Mouse (Mus musculus) CH12.LX (cell line): ENCODE measurements at regions not wholly inside any gene's neighbourhood (a gene's known extent, or its start where the extent isn't known, plus 50 kb on each side); places are given as distances from the start of the nearest gene placed in this dataset.

Experiments
- DNase-seq: peaks from one replicate; pipeline ENCODE4 v3.0.0-alpha.2; 2013; ENCODE audit errors: extremely low read depth
- H3K27ac ChIP-seq: 2 replicates; pipeline ENCODE4 v1.5.1; 2012; ENCODE audit warnings: low read depth, mild to moderate bottlenecking, control low read depth, moderate library complexity; ENCODE audit not compliant: insufficient read depth
- H3K27me3 ChIP-seq: replicated peaks from 2 replicates; pipeline ENCODE3; 2012; ENCODE audit warnings: inconsistent platforms
- H3K36me3 ChIP-seq, 2 experiments: replicated peaks in 1 of 2; 2 replicates each; pipeline versions ENCODE3 to v1.6.1; 2012; ENCODE audit warnings: inconsistent platforms in 1 of 2, low read length in 1 of 2, mild to moderate bottlenecking in 1 of 2, mixed read lengths in 1 of 2, moderate library complexity in 1 of 2; ENCODE audit not compliant: control insufficient read depth in 1 of 2, insufficient read depth in 1 of 2
- H3K4me1 ChIP-seq, 2 experiments: 2 replicates each; pipeline ENCODE4 v1.6.1; 2012; ENCODE audit warnings: inconsistent platforms in 1 of 2, moderate library complexity in 1 of 2; ENCODE audit not compliant: insufficient read depth in 2 of 2, control insufficient read depth in 1 of 2
- H3K4me2 ChIP-seq: 2 replicates; pipeline ENCODE4 v1.6.1; 2012; ENCODE audit warnings: low read depth, mild to moderate bottlenecking, control low read depth; ENCODE audit not compliant: poor library complexity, insufficient read depth, severe bottlenecking
- H3K4me3 ChIP-seq, 3 experiments: fragments of 150-350 bp in 1 of 3; sonication (generic) in 1 of 3; replicated peaks in 1 of 3; 2 replicates each; pipeline versions ENCODE3 to v1.5.1; 2011 to 2012; ENCODE audit warnings: low read depth in 2 of 3, low read length in 2 of 3, mild to moderate bottlenecking in 2 of 3, moderate library complexity in 2 of 3, control low read depth in 1 of 3, improper control_type of control experiment in 1 of 3, inconsistent platforms in 1 of 3, mixed read lengths in 1 of 3; ENCODE audit not compliant: poor library complexity in 1 of 3
- H3K79me2 ChIP-seq: replicated peaks from 2 replicates; pipeline ENCODE4 v1.6.1; 2012; ENCODE audit warnings: mild to moderate bottlenecking, moderate library complexity; ENCODE audit not compliant: control insufficient read depth, poor library complexity, insufficient read depth, severe bottlenecking; ENCODE audit errors: extremely low read depth
- H3K9ac ChIP-seq: 2 replicates; pipeline ENCODE4 v1.6.1; 2012; ENCODE audit warnings: low read depth, mild to moderate bottlenecking, control low read depth, moderate library complexity; ENCODE audit not compliant: insufficient read depth
- H3K9me3 ChIP-seq: replicated peaks from 2 replicates; pipeline ENCODE3; 2012; ENCODE audit warnings: low read length, inconsistent platforms, mixed read lengths
- CHD1 ChIP-seq: IDR thresholded peaks from 2 replicates; pipeline ENCODE4 v1.6.1; 2012; ENCODE audit warnings: low read depth, low read length, improper control_type of control experiment, inconsistent platforms
- CHD2 ChIP-seq: IDR thresholded peaks from 2 replicates; pipeline ENCODE4 v1.6.1; 2011; ENCODE audit warnings: low read length, improper control_type of control experiment
- CTCF ChIP-seq, 2 experiments: IDR thresholded peaks in 1 of 2; conservative IDR thresholded peaks in 1 of 2; 2 replicates each; pipeline ENCODE4 v1.5.1; 2011 to 2012; ENCODE audit warnings: low read depth in 2 of 2, low read length in 2 of 2, improper control_type of control experiment in 1 of 2, inconsistent platforms in 1 of 2, mild to moderate bottlenecking in 1 of 2, moderate library complexity in 1 of 2
- ELF1 ChIP-seq: IDR thresholded peaks from 2 replicates; pipeline ENCODE4 v1.6.1; 2014; ENCODE audit warnings: low read depth, mild to moderate bottlenecking, inconsistent platforms, low read length, improper control_type of control experiment
- EP300 ChIP-seq: IDR thresholded peaks from 2 replicates; pipeline ENCODE4 v1.6.1; 2011; ENCODE audit warnings: low read length, improper control_type of control experiment
- ETS1 ChIP-seq: conservative IDR thresholded peaks from 2 replicates; pipeline ENCODE4 v1.6.1; 2012; ENCODE audit warnings: low read depth, mild to moderate bottlenecking, inconsistent platforms, low read length, improper control_type of control experiment, moderate library complexity
- HCFC1 ChIP-seq: IDR thresholded peaks from 2 replicates; pipeline ENCODE4 v1.6.1; 2012; ENCODE audit warnings: low read depth, mild to moderate bottlenecking, inconsistent platforms, low read length, improper control_type of control experiment
- JUN ChIP-seq: IDR thresholded peaks from 2 replicates; pipeline ENCODE4 v1.6.1; 2011; ENCODE audit warnings: low read depth, mild to moderate bottlenecking, low read length, improper control_type of control experiment, moderate library complexity; ENCODE audit not compliant: insufficient read depth
- JUND ChIP-seq: conservative IDR thresholded peaks from 2 replicates; pipeline ENCODE4 v1.6.1; 2011; ENCODE audit warnings: low read depth, low read length, improper control_type of control experiment
- KAT2A ChIP-seq: IDR thresholded peaks from 2 replicates; pipeline ENCODE4 v1.6.1; 2012; ENCODE audit warnings: low read length, improper control_type of control experiment, inconsistent platforms; ENCODE audit not compliant: insufficient replicate concordance
- MEF2A ChIP-seq: IDR thresholded peaks from 2 replicates; pipeline ENCODE4 v1.6.1; 2014; ENCODE audit warnings: low read depth, mild to moderate bottlenecking, inconsistent platforms, low read length, improper control_type of control experiment, borderline replicate concordance
- MXI1 ChIP-seq: IDR thresholded peaks from 2 replicates; pipeline ENCODE4 v1.6.1; 2011; ENCODE audit warnings: mild to moderate bottlenecking, low read depth, low read length, improper control_type of control experiment
- NRF1 ChIP-seq: IDR thresholded peaks from 2 replicates; pipeline ENCODE4 v1.6.1; 2014; ENCODE audit warnings: low read depth, mild to moderate bottlenecking, inconsistent platforms, low read length, improper control_type of control experiment, moderate library complexity
- PAX5 ChIP-seq: IDR thresholded peaks from 2 replicates; pipeline ENCODE4 v1.6.1; 2012; ENCODE audit warnings: low read length, inconsistent platforms, mixed read lengths
- POLR2A ChIP-seq: IDR thresholded peaks from 2 replicates; pipeline ENCODE4 v1.6.1; 2011; ENCODE audit warnings: low read depth, mild to moderate bottlenecking, improper control_type of control experiment, low read length
- POLR2AphosphoS2 ChIP-seq: IDR thresholded peaks from 2 replicates; pipeline ENCODE4 v1.6.1; 2011; ENCODE audit warnings: low read depth, low read length, improper control_type of control experiment
- RAD21 ChIP-seq: IDR thresholded peaks from 2 replicates; pipeline ENCODE4 v1.6.1; 2011; ENCODE audit warnings: low read depth, mild to moderate bottlenecking, low read length, improper control_type of control experiment, moderate library complexity
- SIN3A ChIP-seq: IDR thresholded peaks from 2 replicates; pipeline ENCODE4 v1.6.1; 2012; ENCODE audit warnings: low read length, improper control_type of control experiment, inconsistent platforms
- TCF12 ChIP-seq: IDR thresholded peaks from 2 replicates; pipeline ENCODE4 v1.6.1; 2014; ENCODE audit warnings: low read depth, mild to moderate bottlenecking, inconsistent platforms, low read length, improper control_type of control experiment
- UBTF ChIP-seq: IDR thresholded peaks from 2 replicates; pipeline ENCODE4 v1.6.1; 2012; ENCODE audit warnings: low read depth, mild to moderate bottlenecking, inconsistent platforms, low read length, improper control_type of control experiment, moderate library complexity
- USF2 ChIP-seq: conservative IDR thresholded peaks from 2 replicates; pipeline ENCODE4 v1.6.1; 2011; ENCODE audit warnings: low read depth, low read length, improper control_type of control experiment
- ZC3H11A ChIP-seq: IDR thresholded peaks from 2 replicates; pipeline ENCODE4 v1.6.1; 2012; ENCODE audit warnings: low read depth, mild to moderate bottlenecking, inconsistent platforms, low read length, improper control_type of control experiment
- ZMIZ1 ChIP-seq: IDR thresholded peaks from 2 replicates; pipeline ENCODE4 v1.6.1; 2012; ENCODE audit warnings: low read depth, mild to moderate bottlenecking, inconsistent platforms, low read length, improper control_type of control experiment
- dilution Hi-C: fragments of 300-500 bp; cut with MboI; formaldehyde crosslinking; loops from 2 replicates; pipeline ENCODE4 v1.14.3; 2020; ENCODE audit warnings: low sequenced_read_pairs; ENCODE audit not compliant: extremely low pct_unique_long_range_greater_than_20kb, extremely low pct_ligation_motif_present
- in situ Hi-C: fragments of 300-500 bp; cut with MboI; formaldehyde crosslinking; loops from 3 replicates; pipeline ENCODE4 v1.14.3; 2019; ENCODE audit warnings: low sequenced_read_pairs, low pct_ligation_motif_present, low pct_unique_long_range_greater_than_20kb, mixed read lengths

DNA sequence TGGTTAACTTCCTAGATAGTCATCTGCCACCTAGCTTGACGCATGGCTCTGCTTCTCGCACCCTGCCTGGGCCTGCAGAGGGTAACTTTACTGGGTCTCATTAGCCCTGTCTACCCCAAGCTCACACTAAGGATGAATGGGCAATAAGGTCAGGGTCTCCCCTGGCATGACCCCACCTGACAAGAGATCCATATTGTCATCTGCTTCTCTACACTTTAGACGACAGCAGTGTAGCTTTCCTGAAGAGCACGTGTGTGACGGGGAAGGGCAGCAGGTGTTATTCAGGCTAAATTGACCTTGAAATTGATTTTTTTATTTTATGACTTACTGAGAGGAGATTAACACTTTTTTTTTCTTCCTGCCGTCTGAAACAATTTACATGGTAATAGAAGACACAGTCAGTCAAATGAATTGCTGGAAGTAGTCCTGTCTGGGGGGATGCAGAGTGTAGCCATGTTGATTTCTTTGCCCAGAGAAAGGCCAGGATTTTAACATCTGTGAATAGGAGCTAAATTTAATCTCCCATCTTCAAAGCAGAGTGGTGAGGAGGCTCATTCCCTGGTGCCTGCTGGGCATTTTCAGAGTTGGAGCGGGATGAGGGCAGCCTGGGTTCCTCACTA, 267.7 kb upstream of the Eef2kmt start:
- H3K36me3 ChIP-seq = no peaks in the 10 kb centered on the region
- TF ChIP-seq MEF2A (no peak), MXI1 (no peak), ELF1 (no peak), JUND (no peak), NRF1 (no peak), PAX5 (no peak), KAT2A (no peak), CTCF (conservative IDR thresholded peaks at IDR 0.05 in 1 of 2, IDR thresholded peaks at IDR 0.05 in 1 of 2; ENCODE audit: low read depth in 2 of 2, low read length in 2 of 2) (no peak), SIN3A (no peak)
- dilution Hi-C loops (no loop called here), in situ Hi-C loops (no loop called here)
- H3K4me2 ChIP-seq = no peak overlapping the region
- peaks cover 30% of the 10 kb centered on the region for H3K27me3 ChIP-seq
- no peak overlapping the region for H3K27ac ChIP-seq
- no peak overlapping the region for H3K4me3 ChIP-seq
- H3K79me2 ChIP-seq = no peaks in the 10 kb centered on the region
- H3K4me1 ChIP-seq = no peaks in the 10 kb centered on the region
- H3K9ac ChIP-seq = no peak overlapping the region
- no peak for DNase-seq
- peaks cover 2% of the 10 kb centered on the region for H3K9me3 ChIP-seq

DNA sequence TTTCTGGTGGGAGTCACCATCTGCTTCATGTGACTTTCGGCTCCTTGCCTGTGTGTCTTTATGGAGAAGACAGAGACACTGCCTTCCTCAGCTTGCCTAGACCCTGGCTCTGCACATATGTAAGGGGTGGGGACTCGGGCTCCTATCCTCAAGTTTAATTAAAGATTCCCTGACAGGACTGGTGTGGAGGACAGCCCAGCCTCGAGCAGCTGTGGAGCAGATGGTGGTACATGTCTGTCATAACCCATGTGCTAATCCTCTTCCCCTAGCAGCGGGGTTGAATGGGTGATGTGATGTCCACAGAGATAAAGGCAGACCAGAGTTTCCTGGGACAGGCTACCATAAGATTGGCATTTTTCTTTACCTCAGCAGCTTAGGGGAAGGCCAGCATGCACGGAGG, 262.0 kb upstream of the Eef2kmt start:
- TF ChIP-seq SIN3A = no peak
- no peak for TF ChIP-seq PAX5
- no peak for TF ChIP-seq ZMIZ1
- TF ChIP-seq KAT2A = no peak
- TF ChIP-seq POLR2A = no peak
- no peak for TF ChIP-seq ELF1
- no peak for TF ChIP-seq EP300
- no peak for TF ChIP-seq HCFC1
- no peak for TF ChIP-seq UBTF
- in situ Hi-C loops = no loop called here
- H3K9ac ChIP-seq = no peak overlapping the region
- no peak for DNase-seq
- H3K9me3 ChIP-seq = no peaks in the 10 kb centered on the region
- peaks cover 59% of the 10 kb centered on the region for H3K27me3 ChIP-seq
- H3K4me2 ChIP-seq = no peak overlapping the region
- H3K4me1 ChIP-seq = no peaks in the 10 kb centered on the region
- no peaks in the 10 kb centered on the region for H3K36me3 ChIP-seq
- H3K4me3 ChIP-seq = no peak overlapping the region
- H3K79me2 ChIP-seq = no peaks in the 10 kb centered on the region
- dilution Hi-C loops = no loop called here
- no peak overlapping the region for H3K27ac ChIP-seq

DNA sequence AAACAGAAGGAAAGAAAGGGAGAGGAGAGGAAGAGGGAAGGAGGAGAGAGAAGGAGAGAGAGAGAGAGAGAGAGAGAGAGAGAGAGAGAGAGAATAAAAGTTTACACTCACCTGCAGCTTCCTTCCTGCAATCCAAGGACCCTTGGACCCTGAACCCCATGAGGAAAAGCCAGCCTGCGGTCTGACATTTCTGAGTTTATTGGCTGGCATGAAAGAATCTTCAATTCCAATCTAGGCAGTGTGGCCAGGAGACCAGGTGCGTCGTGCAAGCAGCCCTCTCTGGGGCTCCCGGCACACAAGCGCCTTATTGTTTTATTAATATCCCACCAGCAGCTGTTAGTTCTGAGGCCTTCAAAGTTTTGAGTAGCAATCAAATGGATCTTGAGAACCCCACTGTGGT, 260.1 kb upstream of the Eef2kmt start:
- Histone ChIP-seq H3K79me2 (no peaks in the 10 kb centered on the region), H3K9me3 (peaks cover 5% of the 10 kb centered on the region), H3K27me3 (peaks cover 67% of the 10 kb centered on the region), H3K4me2 (no peak overlapping the region), H3K27ac (no peak overlapping the region), H3K4me1 (no peaks in the 10 kb centered on the region), H3K36me3 (no peaks in the 10 kb centered on the region), H3K9ac (no peak overlapping the region), H3K4me3 (no peak overlapping the region)
- TF ChIP-seq CHD2 (no peak), MEF2A (no peak), UBTF (no peak), CHD1 (no peak), PAX5 (no peak), ZC3H11A (no peak), USF2 (no peak), ZMIZ1 (no peak), POLR2AphosphoS2 (no peak), ETS1 (no peak), MXI1 (no peak), JUN (no peak), NRF1 (no peak), TCF12 (no peak), RAD21 (no peak)
- in situ Hi-C loops = no loop called here
- dilution Hi-C loops = no loop called here
- DNase-seq = no peak
